Mouse (Mus musculus) heart, embryonic 11.5 days (tissue): Measurements from ENCODE around the gene Zfp963. TPM values are rescaled to one million over a fixed set of nuclear protein-coding genes. Genes with fewer than 3 reads are reported as not detected.

Experiments used
- ATAC-seq: fragments of 200-750 bp; cut with Nextera tagmentation; replicated peaks from 2 replicates; pipeline ENCODE4 v1.8.0; 2017; ENCODE audit warnings: moderate library complexity; ENCODE audit not compliant: insufficient number of reproducible peaks, low FRiP score, low TSS enrichment
- H3K27ac ChIP-seq: fragments of 300-500 bp; sonication (generic); 2 replicates; pipeline ENCODE4 v1.5.1; 2014; ENCODE audit warnings: mild to moderate bottlenecking, low read depth, low read length
- H3K27me3 ChIP-seq: fragments of 300-500 bp; sonication (generic); 2 replicates; pipeline ENCODE4 v1.6.1; 2014; ENCODE audit warnings: mild to moderate bottlenecking, low read length, mixed read lengths; ENCODE audit not compliant: control insufficient read depth, insufficient read depth
- H3K36me3 ChIP-seq: fragments of 300-500 bp; sonication (generic); 2 replicates; pipeline ENCODE4 v1.6.1; 2014; ENCODE audit warnings: mild to moderate bottlenecking, low read length, moderate library complexity, mixed read lengths; ENCODE audit not compliant: control insufficient read depth, insufficient read depth
- H3K4me1 ChIP-seq: fragments of 300-500 bp; sonication (generic); 2 replicates; pipeline ENCODE4 v1.6.1; 2014; ENCODE audit warnings: low read length; ENCODE audit not compliant: control insufficient read depth, insufficient read depth
- H3K4me2 ChIP-seq: fragments of 300-500 bp; sonication (generic); 2 replicates; pipeline ENCODE4 v1.6.1; 2014; ENCODE audit warnings: mild to moderate bottlenecking, moderate library complexity
- H3K4me3 ChIP-seq: fragments of 300-500 bp; sonication (generic); 2 replicates; pipeline ENCODE4 v1.5.1; 2014; ENCODE audit warnings: low read depth, low read length
- H3K9ac ChIP-seq: fragments of 300-500 bp; sonication (generic); 2 replicates; pipeline ENCODE4 v1.6.1; 2014; ENCODE audit warnings: mild to moderate bottlenecking, low read depth, low read length, moderate library complexity
- H3K9me3 ChIP-seq: fragments of 300-500 bp; sonication (generic); replicated peaks from 2 replicates; pipeline ENCODE4 v1.6.1; 2016; ENCODE audit warnings: low read length; ENCODE audit not compliant: control insufficient read depth
- WGBS: fragments of 180-500 bp; shearing (Covaris S2); extraction: QIAGEN DNeasy Blood & Tissue Kit; methylation state at CpG from one replicate; pipeline ENCODE4 v1.1.7; 2014; ENCODE audit not compliant: insufficient replicate concordance; 5-methylcytosine and 5-hydroxymethylcytosine counted together
- polyA plus RNA-seq: library from polyadenylated mRNA; unstranded; fragments of >200 nt; fragmentation: Nextera tagmentation; extraction: Ambion mirVana; gene quantifications from 2 replicates; pipeline ENCODE4 v1.2.1, GENCODE M21; 2014

Zfp963 gene
- polyA plus RNA-seq = 3.6 and 4.0 TPM in 2 replicates

GRCm38 (mm10) chr8:69749544-69750454, at the start of gene Zfp963:
Zfp963 (minus strand) TSS chr8:69749970.
- ATAC-seq = peak; percentile 98

DNA sequence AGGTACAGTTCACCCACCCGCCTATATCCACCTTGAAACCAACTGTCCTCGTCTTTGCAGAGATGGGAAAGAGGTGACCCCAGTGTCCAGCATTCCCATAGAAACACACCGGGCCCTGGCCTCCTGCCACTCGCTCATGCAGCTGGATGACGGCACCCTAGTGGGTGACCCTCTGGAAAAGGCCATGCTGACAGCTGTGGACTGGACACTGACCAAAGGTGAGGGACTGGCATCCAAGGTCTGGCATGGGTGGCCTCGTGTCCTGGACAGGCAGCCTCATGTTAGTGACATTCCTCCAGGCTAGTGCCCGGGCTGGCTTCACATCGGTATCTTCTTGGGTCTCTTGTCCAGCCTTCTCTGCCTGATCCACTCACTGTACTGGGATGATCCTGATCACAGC, 49.5 kb upstream of the Zfp963 start:
- Histone ChIP-seq H3K4me3 (no peak overlapping the region), H3K4me2 (no peak overlapping the region), H3K27ac (no peak overlapping the region), H3K4me1 (no peaks in the 10 kb centered on the region), H3K9me3 (no peaks in the 10 kb centered on the region), H3K36me3 (peaks cover 76% of the 10 kb centered on the region), H3K9ac (no peak overlapping the region), H3K27me3 (no peaks in the 10 kb centered on the region)
- ATAC-seq = no peak
- 93% methylated on average over 8 of the region's 8 CpGs for WGBS

More at GRCm38 (mm10) chr8:69749544-69750454, at the start of gene Zfp963:
- H3K27ac ChIP-seq = peak within 1 kb of the TSS; percentile 99
- WGBS = 3% methylated on average over 48 of the region's 48 CpGs
- H3K27me3 ChIP-seq = no peaks in the 10 kb centered on the region
- peaks cover 4% of the 10 kb centered on the region; the same call in 1 of the 2 replicates for H3K4me1 ChIP-seq
- peak within 1 kb of the TSS; percentile 62 for H3K4me2 ChIP-seq
- H3K9me3 ChIP-seq = no peaks in the 10 kb centered on the region
- H3K36me3 ChIP-seq = no peaks in the 10 kb centered on the region
- H3K4me3 ChIP-seq = peak within 1 kb of the TSS; percentile 80
- H3K9ac ChIP-seq = peak within 1 kb of the TSS; percentile 95

DNA sequence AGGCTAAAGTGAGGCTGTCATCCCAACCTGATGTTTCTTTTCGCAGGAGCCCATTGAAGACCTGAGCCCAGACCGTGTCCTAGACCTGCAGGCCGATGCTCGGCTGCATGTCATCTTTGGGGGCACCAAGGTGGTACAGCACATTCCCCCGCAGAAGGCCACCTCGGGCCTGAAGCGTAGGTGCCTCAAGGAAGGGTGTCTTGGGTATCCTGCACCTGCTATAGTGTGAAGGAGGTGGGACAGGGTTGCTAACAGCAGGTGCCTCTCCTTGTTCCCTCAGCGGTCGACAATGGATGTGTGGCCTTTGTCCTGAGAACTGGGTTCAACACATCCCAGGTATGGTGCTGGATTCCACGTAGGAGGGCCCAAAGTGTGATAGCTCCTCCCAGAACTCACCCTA, 47.9 kb upstream of the Zfp963 start:
- H3K4me2 ChIP-seq = no peak overlapping the region
- no peak overlapping the region for H3K9ac ChIP-seq
- ATAC-seq = no peak
- 94% methylated on average over 10 of the region's 10 CpGs for WGBS
- no peaks in the 10 kb centered on the region for H3K27me3 ChIP-seq
- H3K4me1 ChIP-seq = peaks cover 3% of the 10 kb centered on the region
- no peak overlapping the region for H3K27ac ChIP-seq
- no peaks in the 10 kb centered on the region for H3K9me3 ChIP-seq
- H3K36me3 ChIP-seq = peaks cover 63% of the 10 kb centered on the region
- H3K4me3 ChIP-seq = no peak overlapping the region

DNA sequence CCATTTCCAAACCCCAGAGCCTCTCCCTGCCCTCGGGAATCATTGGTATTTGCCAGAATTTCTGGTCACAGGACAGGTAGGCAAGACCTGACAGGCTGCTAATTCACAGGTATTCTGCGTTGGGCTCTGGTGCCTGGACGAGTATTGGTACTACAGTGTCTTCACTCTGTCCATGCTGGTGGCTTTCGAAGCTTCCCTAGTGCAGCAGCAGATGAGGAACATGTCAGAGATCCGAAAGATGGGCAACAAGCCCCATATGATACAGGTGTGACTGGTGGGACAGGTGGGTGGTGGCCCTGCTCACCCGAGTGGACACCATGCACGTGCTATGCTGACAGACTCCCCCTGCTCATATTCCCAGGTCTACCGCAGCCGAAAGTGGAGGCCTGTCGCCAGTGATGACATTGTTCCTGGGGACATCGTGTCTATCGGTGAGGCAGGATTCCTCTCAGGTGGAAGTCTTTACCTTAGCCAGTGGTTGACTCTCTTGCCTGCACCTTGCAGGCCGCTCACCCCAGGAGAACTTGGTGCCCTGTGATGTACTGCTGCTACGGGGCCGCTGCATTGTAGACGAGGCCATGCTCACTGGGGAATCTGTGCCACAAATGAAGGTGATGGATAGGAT, 47.1 kb upstream of the Zfp963 start:
- Histone ChIP-seq H3K4me1 (peaks cover 11% of the 10 kb centered on the region), H3K9me3 (no peaks in the 10 kb centered on the region), H3K27ac (no peak overlapping the region), H3K9ac (no peak overlapping the region), H3K36me3 (peaks cover 56% of the 10 kb centered on the region), H3K4me3 (no peak overlapping the region), H3K4me2 (no peak overlapping the region), H3K27me3 (no peaks in the 10 kb centered on the region)
- 96% methylated on average over 16 of the region's 16 CpGs for WGBS
- ATAC-seq = no peak

GRCm38 (mm10) chr8:69794901-69795300, 45.1 kb upstream of the Zfp963 start:
- Histone ChIP-seq H3K4me3 (no peak overlapping the region), H3K9me3 (no peaks in the 10 kb centered on the region), H3K27ac (no peak overlapping the region), H3K27me3 (no peaks in the 10 kb centered on the region), H3K36me3 (peaks cover 43% of the 10 kb centered on the region), H3K4me1 (peaks cover 11% of the 10 kb centered on the region), H3K9ac (no peak overlapping the region), H3K4me2 (no peak overlapping the region)
- 93% methylated on average over 6 of the region's 6 CpGs for WGBS
- no peak for ATAC-seq

DNA sequence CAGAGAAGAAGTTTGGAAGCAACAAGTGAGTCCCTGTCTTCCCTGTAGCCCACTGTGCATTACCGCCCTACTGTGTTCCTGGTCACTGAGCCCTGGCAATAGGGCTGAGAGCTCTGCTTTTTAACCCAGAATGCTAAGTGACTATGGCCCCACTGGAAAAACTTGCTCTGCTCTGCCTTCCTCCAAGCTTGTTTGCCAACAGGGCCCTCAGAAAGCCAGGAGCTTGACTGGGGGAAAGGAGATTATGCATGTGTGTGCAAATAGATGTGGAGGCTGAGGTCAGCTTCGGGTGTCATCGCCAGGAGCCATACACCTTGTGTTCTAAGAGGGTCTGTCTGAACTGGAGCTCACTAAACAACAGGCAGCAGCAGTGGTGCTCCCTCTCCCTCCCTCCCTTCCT, 44.3 kb upstream of the Zfp963 start:
- Histone ChIP-seq H3K4me1 (peaks cover 11% of the 10 kb centered on the region), H3K9ac (no peak overlapping the region)

GRCm38 (mm10) chr8:69793666-69794065, 43.9 kb upstream of the Zfp963 start:
- 89% methylated on average over 4 of the region's 4 CpGs for WGBS
- Histone ChIP-seq H3K4me1 (peaks cover 11% of the 10 kb centered on the region), H3K9me3 (no peaks in the 10 kb centered on the region), H3K4me2 (no peak overlapping the region), H3K27ac (no peak overlapping the region), H3K36me3 (peaks cover 33% of the 10 kb centered on the region), H3K9ac (no peak overlapping the region), H3K27me3 (no peaks in the 10 kb centered on the region), H3K4me3 (no peak overlapping the region)
- no peak for ATAC-seq

More for the DNA sequence above, 44.3 kb upstream of the Zfp963 start:
- Histone ChIP-seq H3K9me3 (no peaks in the 10 kb centered on the region), H3K4me3 (no peak overlapping the region), H3K27me3 (no peaks in the 10 kb centered on the region), H3K4me2 (no peak overlapping the region), H3K36me3 (peaks cover 35% of the 10 kb centered on the region), H3K27ac (no peak overlapping the region)
- WGBS = 96% methylated on average over 3 of the region's 3 CpGs
- no peak for ATAC-seq

DNA sequence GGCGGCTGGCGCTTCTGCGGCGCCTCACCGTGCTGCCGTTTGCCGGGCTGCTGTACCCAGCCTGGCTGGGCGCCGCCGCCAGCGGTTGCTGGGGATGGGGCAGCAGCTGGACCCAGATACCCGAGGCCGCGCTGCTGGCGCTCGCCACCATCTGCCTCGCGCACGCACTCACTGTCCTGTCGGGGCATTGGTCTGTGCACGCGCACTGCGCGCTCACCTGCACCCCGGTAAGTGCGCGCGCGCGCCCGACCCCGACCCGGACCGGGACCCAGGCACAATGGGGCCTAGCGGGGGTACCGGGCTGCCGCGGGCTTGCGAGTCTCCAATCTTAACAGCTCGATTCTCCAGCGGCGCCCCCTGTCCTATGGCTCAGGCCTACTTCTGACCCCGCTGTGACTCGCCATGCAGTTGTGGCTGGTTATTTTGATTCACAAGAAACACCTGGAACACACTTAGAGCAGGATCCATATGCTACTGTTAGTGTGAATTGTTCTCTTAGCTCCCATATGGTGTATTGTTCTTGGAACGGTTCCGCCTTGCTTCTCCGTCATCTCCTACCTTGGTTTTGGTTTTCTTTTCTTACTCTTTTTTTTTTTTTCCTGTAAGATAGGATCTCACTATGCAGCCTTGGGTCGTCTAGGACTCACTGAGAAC, 41.8 kb upstream of the Zfp963 start:
- H3K9ac ChIP-seq = peak overlapping the region; percentile 84
- no peaks in the 10 kb centered on the region for H3K9me3 ChIP-seq
- ATAC-seq = peak; percentile 58
- H3K36me3 ChIP-seq = peaks cover 14% of the 10 kb centered on the region
- H3K4me3 ChIP-seq = peak overlapping the region; percentile 93
- peak overlapping the region; percentile 78 for H3K4me2 ChIP-seq
- no peaks in the 10 kb centered on the region for H3K27me3 ChIP-seq
- WGBS = under 1% methylated on average over 48 of the region's 48 CpGs
- peaks cover 11% of the 10 kb centered on the region for H3K4me1 ChIP-seq
- peak overlapping the region; percentile 91 for H3K27ac ChIP-seq
